26 mouse cellular contexts compared by ENCODE assay signal in genomic region chr4:138051488-138051887, GRCm38 (mm10). TPM values are rescaled to one million over a fixed set of nuclear protein-coding genes. Genes with fewer than 3 reads are reported as not detected.
A peak's percentile ranks its signal among the peaks of the same experiment; 100 is the strongest.
DNase-seq lines count a peak whose midpoint lies in the region; ATAC-seq and TF ChIP-seq lines count a peak whose summit lies in the region.
"Had no signal": no experiment of that assay in that cellular context is flagged by ENCODE, and none has a peak within 500 bp of the region (broad histone marks: within the 10 kb centered on the region; RNA-seq: fewer than 3 reads in every experiment).

No protein-coding gene starts in this region.

- no peak overlapping the region for H3K4me3 ChIP-seq in forebrain, embryonic 15.5 days
- no peak overlapping the region for H3K4me3 ChIP-seq in forebrain, postnatal 0 days (ENCODE audit: low read depth, low read length)
- H3K4me3 ChIP-seq in hindbrain, embryonic 12.5 days = no peak overlapping the region
- no peak overlapping the region for H3K4me3 ChIP-seq in hindbrain, embryonic 14.5 days (replicated peaks; ENCODE audit: low read length)
- H3K4me3 ChIP-seq in midbrain, embryonic 14.5 days (replicated peaks; ENCODE audit: low read depth, low read length) = no peak overlapping the region
- H3K4me3 ChIP-seq in midbrain, embryonic 10.5 days = no peak overlapping the region
- H3K4me3 ChIP-seq: forebrain, embryonic 10.5 days; forebrain, embryonic 13.5 days; heart, adult 2 months; heart, embryonic 10.5 days; heart, embryonic 13.5 days; hindbrain, embryonic 15.5 days had no signal

- H3K4me1 ChIP-seq in forebrain, embryonic 15.5 days = peaks cover 11% of the 10 kb centered on the region
- H3K4me1 ChIP-seq in forebrain, postnatal 0 days (ENCODE audit: insufficient read depth) = no peaks in the 10 kb centered on the region
- no peaks in the 10 kb centered on the region for H3K4me1 ChIP-seq in hindbrain, embryonic 12.5 days
- H3K4me1 ChIP-seq in hindbrain, embryonic 14.5 days (replicated peaks; ENCODE audit: control insufficient read depth, insufficient read depth, low read length) = no peaks in the 10 kb centered on the region
- no peaks in the 10 kb centered on the region for H3K4me1 ChIP-seq in midbrain, embryonic 14.5 days (ENCODE audit: control insufficient read depth, insufficient read depth, low read length)
- H3K4me1 ChIP-seq in midbrain, embryonic 10.5 days = no peaks in the 10 kb centered on the region
- H3K4me1 ChIP-seq: forebrain, embryonic 10.5 days; heart, embryonic 10.5 days; hindbrain, embryonic 15.5 days had no signal

- H3K4me2 ChIP-seq in forebrain, embryonic 15.5 days (replicated peaks) = no peak overlapping the region
- no peak overlapping the region for H3K4me2 ChIP-seq in forebrain, postnatal 0 days (ENCODE audit: low read depth)
- H3K4me2 ChIP-seq in hindbrain, embryonic 12.5 days (replicated peaks) = no peak overlapping the region
- H3K4me2 ChIP-seq in hindbrain, embryonic 14.5 days (replicated peaks) = no peak overlapping the region
- H3K4me2 ChIP-seq in midbrain, embryonic 14.5 days (ENCODE audit: low read length) = no peak overlapping the region
- H3K4me2 ChIP-seq: forebrain, embryonic 13.5 days; heart, embryonic 13.5 days; hindbrain, embryonic 15.5 days had no signal

- H3K36me3 ChIP-seq in forebrain, embryonic 15.5 days = peaks cover 15% of the 10 kb centered on the region; the same call in 1 of the 2 replicates
- H3K36me3 ChIP-seq in forebrain, postnatal 0 days (ENCODE audit: insufficient read depth) = 0 out of 2 replicates have a peak, but pooled peaks cover 3% of the 10 kb centered on the region
- peaks cover 28% of the 10 kb centered on the region for H3K36me3 ChIP-seq in hindbrain, embryonic 12.5 days
- peaks cover 10% of the 10 kb centered on the region for H3K36me3 ChIP-seq in hindbrain, embryonic 14.5 days (replicated peaks; ENCODE audit: control insufficient read depth, insufficient read depth)
- H3K36me3 ChIP-seq in midbrain, embryonic 14.5 days (ENCODE audit: control insufficient read depth, insufficient read depth, low read length) = peaks cover 19% of the 10 kb centered on the region
- peaks cover 96% of the 10 kb centered on the region for H3K36me3 ChIP-seq in midbrain, embryonic 10.5 days
- H3K36me3 ChIP-seq: hindbrain, embryonic 15.5 days had no signal

- H3K9me3 ChIP-seq in forebrain, embryonic 15.5 days = no peaks in the 10 kb centered on the region
- H3K9me3 ChIP-seq in forebrain, postnatal 0 days (ENCODE audit: low read length) = no peaks in the 10 kb centered on the region
- no peaks in the 10 kb centered on the region for H3K9me3 ChIP-seq in hindbrain, embryonic 12.5 days (replicated peaks)
- no peaks in the 10 kb centered on the region for H3K9me3 ChIP-seq in hindbrain, embryonic 14.5 days (ENCODE audit: control insufficient read depth, low read length)
- H3K9me3 ChIP-seq in midbrain, embryonic 14.5 days (ENCODE audit: control insufficient read depth, low read length) = no peaks in the 10 kb centered on the region
- no peaks in the 10 kb centered on the region for H3K9me3 ChIP-seq in midbrain, embryonic 10.5 days (replicated peaks)
- H3K9me3 ChIP-seq: forebrain, embryonic 10.5 days; forebrain, embryonic 13.5 days; heart, embryonic 10.5 days; heart, embryonic 13.5 days; hindbrain, embryonic 15.5 days had no signal

- H3K27ac ChIP-seq in forebrain, embryonic 15.5 days (replicated peaks) = 0 out of 2 replicates have a peak overlapping the region, but pooled peaks have one; percentile 27
- no peak overlapping the region for H3K27ac ChIP-seq in forebrain, postnatal 0 days (ENCODE audit: low read depth, low read length)
- 0 out of 2 replicates have a peak overlapping the region, but pooled peaks have one; percentile 4 for H3K27ac ChIP-seq in hindbrain, embryonic 12.5 days
- no peak overlapping the region for H3K27ac ChIP-seq in hindbrain, embryonic 14.5 days
- peak overlapping the region; percentile 32 for H3K27ac ChIP-seq in midbrain, embryonic 14.5 days (replicated peaks; ENCODE audit: low read depth, low read length)
- no peak overlapping the region for H3K27ac ChIP-seq in midbrain, embryonic 10.5 days (replicated peaks)
- H3K27ac ChIP-seq: forebrain, embryonic 10.5 days; forebrain, embryonic 13.5 days; heart, adult 2 months; heart, embryonic 10.5 days; heart, embryonic 13.5 days; hindbrain, embryonic 15.5 days had no signal

- no peak overlapping the region for H3K9ac ChIP-seq in forebrain, embryonic 15.5 days (replicated peaks)
- H3K9ac ChIP-seq in forebrain, postnatal 0 days = no peak overlapping the region
- no peak overlapping the region for H3K9ac ChIP-seq in hindbrain, embryonic 12.5 days
- H3K9ac ChIP-seq in hindbrain, embryonic 14.5 days = no peak overlapping the region
- H3K9ac ChIP-seq in midbrain, embryonic 14.5 days (replicated peaks; ENCODE audit: low read length) = no peak overlapping the region
- H3K9ac ChIP-seq: forebrain, embryonic 13.5 days; heart, embryonic 13.5 days; hindbrain, embryonic 15.5 days had no signal

- DNase-seq in forebrain, postnatal 0 days = no peak
- no peak for DNase-seq in hindbrain, embryonic 14.5 days (ENCODE audit: low spot score)
- no peak for DNase-seq in midbrain, embryonic 14.5 days
- DNase-seq in midbrain, embryonic 10.5 days (ENCODE audit: low spot score) = no peak
- DNase-seq in brain, adult 2 months (ENCODE audit: low read depth, low spot score) = peak; percentile 64
- DNase-seq in Muller cell, postnatal 12 days (ENCODE audit: inconsistent ontology term) = no peak
- DNase-seq: adrenal gland, postnatal 10 days; adrenal gland, postnatal 36 days; cerebellum, adult 11-12 months; cerebellum, adult 8-10 months; cerebellum, postnatal 10 days; cerebellum, postnatal 36 days; gastrocnemius, postnatal 10 days; gastrocnemius, postnatal 36 days; heart, adult 2 months; heart, postnatal 14 days; heart, postnatal 4 days had no signal

- no peak for ATAC-seq in forebrain, embryonic 15.5 days (replicated peaks)
- no peak for ATAC-seq in forebrain, postnatal 0 days
- no peak for ATAC-seq in hindbrain, embryonic 12.5 days (ENCODE audit: low FRiP score)
- no peak for ATAC-seq in hindbrain, embryonic 14.5 days (ENCODE audit: low FRiP score)
- ATAC-seq in midbrain, embryonic 14.5 days (ENCODE audit: low FRiP score, low TSS enrichment) = no peak
- ATAC-seq: forebrain, embryonic 13.5 days; intestine, postnatal 0 days; Patski had no signal

- H3K27me3 ChIP-seq in forebrain, embryonic 15.5 days = no peaks in the 10 kb centered on the region
- no peaks in the 10 kb centered on the region for H3K27me3 ChIP-seq in forebrain, postnatal 0 days (ENCODE audit: insufficient read depth, low read length)
- no peaks in the 10 kb centered on the region for H3K27me3 ChIP-seq in hindbrain, embryonic 12.5 days
- H3K27me3 ChIP-seq in hindbrain, embryonic 14.5 days (ENCODE audit: control insufficient read depth, insufficient read depth, low read length) = no peaks in the 10 kb centered on the region
- H3K27me3 ChIP-seq in midbrain, embryonic 14.5 days (ENCODE audit: control insufficient read depth, insufficient read depth, low read length) = no peaks in the 10 kb centered on the region
- H3K27me3 ChIP-seq in midbrain, embryonic 10.5 days (ENCODE audit: low read depth, poor library complexity, severe bottlenecking) = no peaks in the 10 kb centered on the region
- H3K27me3 ChIP-seq: forebrain, embryonic 13.5 days; heart, embryonic 13.5 days; hindbrain, embryonic 15.5 days; Patski had no signal

- TF ChIP-seq CTCF in forebrain, postnatal 0 days (IDR thresholded peaks at IDR 0.05; ENCODE audit: low read depth) = no peak

- WGBS in forebrain, embryonic 15.5 days = 92% methylated on average over 9 of the region's 9 CpGs
- WGBS in forebrain, postnatal 0 days = 89% methylated on average over 9 of the region's 9 CpGs
- WGBS in hindbrain, embryonic 12.5 days = 99% methylated on average over 9 of the region's 9 CpGs
- 93% methylated on average over 9 of the region's 9 CpGs for WGBS in hindbrain, embryonic 14.5 days
- WGBS in midbrain, embryonic 14.5 days = 93% methylated on average over 9 of the region's 9 CpGs
- WGBS in midbrain, embryonic 10.5 days = 97% methylated on average over 9 of the region's 9 CpGs

RNA-seq across cellular contexts. Expression of gene Eif4g3, which starts 58.7 kb away (rescaled TPM):
- polyA plus RNA-seq in forebrain, embryonic 15.5 days (2015; fragmentation: Nextera tagmentation; extraction: Ambion mirVana) = 48.6 and 49.7 TPM in 2 replicates
- total RNA-seq in forebrain, postnatal 0 days (2014; rRNA removed) = 61.9 and 67.0 TPM in 2 replicates
- 28.8 and 38.4 TPM in 2 replicates for polyA plus RNA-seq in forebrain, postnatal 0 days (2015; fragmentation: Nextera tagmentation; extraction: Ambion mirVana)
- polyA plus RNA-seq in hindbrain, embryonic 12.5 days (2016; fragmentation: Nextera tagmentation; extraction: Ambion mirVana) = 61.6 and 61.7 TPM in 2 replicates
- polyA plus RNA-seq in hindbrain, embryonic 14.5 days (2014; fragmentation: Nextera tagmentation; extraction: Ambion mirVana) = 59.7 and 65.3 TPM in 2 replicates
- 48.4 and 63.0 TPM in 2 replicates for polyA plus RNA-seq in midbrain, embryonic 14.5 days (2014; fragmentation: Nextera tagmentation; extraction: Ambion mirVana)
- 34.1 and 36.3 TPM in 2 replicates for polyA plus RNA-seq in midbrain, embryonic 10.5 days (2016; fragmentation: Nextera tagmentation; extraction: Ambion mirVana)

Comparison
In these comparisons a context has a peak if more than half of its experiments do, and no peak if none do; other contexts are left out.
1. H3K27ac ChIP-seq: peak in forebrain, embryonic 15.5 days (single experiment), hindbrain, embryonic 12.5 days (single experiment) and midbrain, embryonic 14.5 days (single experiment); none in forebrain, postnatal 0 days (single experiment), hindbrain, embryonic 14.5 days (single experiment) and midbrain, embryonic 10.5 days (single experiment).